Comparison of ENCODE assay signal across 8 mouse cellular contexts in the genomic region with DNA sequence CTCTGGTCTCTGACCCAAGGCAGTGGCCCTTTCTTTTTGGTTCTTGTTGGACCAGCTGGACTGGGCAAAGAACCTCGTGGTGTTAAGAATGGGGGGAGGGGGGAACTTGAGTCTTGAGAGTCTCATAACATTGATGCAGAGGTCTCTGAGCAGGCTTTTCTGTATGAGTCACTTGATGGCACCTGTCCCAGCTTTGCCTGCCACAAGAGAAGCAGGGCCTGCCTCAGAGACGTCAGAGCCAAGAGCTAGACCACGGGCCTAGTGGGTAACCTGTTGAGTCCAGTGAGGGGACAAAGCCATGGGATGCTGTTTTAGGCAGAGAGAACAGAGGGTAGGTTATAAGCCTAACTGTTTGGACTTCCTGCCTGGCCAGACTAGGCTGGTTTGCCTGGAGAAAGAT. TPM values are rescaled to one million over a fixed set of nuclear protein-coding genes. Genes with fewer than 3 reads are reported as not detected.
DNase-seq lines count a peak whose midpoint lies in the region; ATAC-seq and TF ChIP-seq lines count a peak whose summit lies in the region.

No protein-coding gene starts in this region.

- no peak for TF ChIP-seq CTCF in left cerebral cortex, adult 2 months (IDR thresholded peaks at IDR 0.05)

- intact Hi-C loops in left cerebral cortex, adult 2 months (cut with DNase I) = loop anchor here (1.0 to 5.0 kb wide), 2 partner anchors 47 to 98 kb away; no protein-coding TSS in a partner anchor
- intact Hi-C loops in left cerebral cortex, postnatal 25 days (cut with DNase I) = loop anchor here (2.0 kb wide), 1 partner anchor 100 kb away; no protein-coding TSS in a partner anchor

- H3K4me1 ChIP-seq in forebrain, embryonic 12.5 days = peaks cover 72% of the 10 kb centered on the region
- H3K4me1 ChIP-seq in intestine, embryonic 14.5 days (replicated peaks; ENCODE audit: control insufficient read depth, insufficient read depth, low read length) = peaks cover 47% of the 10 kb centered on the region

- peak in 1 of 2 experiments; percentile 40 for DNase-seq in left cerebral cortex, adult 2 months (ENCODE audit: extremely low spot score in 1 of 2, low spot score in 2 of 2)
- no peak for DNase-seq in left cerebral cortex, adult 11 months (ENCODE audit: low spot score)
- DNase-seq in adrenal gland, postnatal 14 days = peak; percentile 72
- no peak for DNase-seq in intestine, embryonic 14.5 days (ENCODE audit: low spot score)
- DNase-seq in lung, postnatal 4 days = peak; percentile 65 to 71
- DNase-seq in left cerebral cortex, postnatal 25 days (ENCODE audit: low spot score in 2 of 2) = no peak
- DNase-seq in testis, postnatal 10 days (ENCODE audit: low spot score) = no peak

- H3K9me3 ChIP-seq in forebrain, embryonic 12.5 days = no peaks in the 10 kb centered on the region
- no peaks in the 10 kb centered on the region for H3K9me3 ChIP-seq in intestine, embryonic 14.5 days (ENCODE audit: control insufficient read depth, low read length)

- peak overlapping the region; percentile 100 for H3K4me2 ChIP-seq in forebrain, embryonic 12.5 days
- H3K4me2 ChIP-seq in intestine, embryonic 14.5 days (ENCODE audit: low read length) = peak overlapping the region; percentile 97

- H3K27me3 ChIP-seq in forebrain, embryonic 12.5 days = no peaks in the 10 kb centered on the region
- H3K27me3 ChIP-seq in intestine, embryonic 14.5 days (replicated peaks; ENCODE audit: control insufficient read depth, insufficient read depth, low read length) = no peaks in the 10 kb centered on the region

- H3K9ac ChIP-seq in forebrain, embryonic 12.5 days = peak overlapping the region; percentile 99
- H3K9ac ChIP-seq in intestine, embryonic 14.5 days (ENCODE audit: low read length) = peak overlapping the region; percentile 90

- H3K27ac ChIP-seq in left cerebral cortex, adult 2 months = peak overlapping the region; percentile 99
- peak overlapping the region; percentile 99 for H3K27ac ChIP-seq in forebrain, embryonic 12.5 days
- peak overlapping the region; percentile 95; the same call in 1 of the 2 replicates for H3K27ac ChIP-seq in intestine, embryonic 14.5 days (ENCODE audit: low read depth)

- peak overlapping the region; percentile 94 for H3K4me3 ChIP-seq in left cerebral cortex, adult 2 months
- peak overlapping the region; percentile 89 for H3K4me3 ChIP-seq in forebrain, embryonic 12.5 days (replicated peaks)
- H3K4me3 ChIP-seq in intestine, embryonic 14.5 days (ENCODE audit: low read depth, low read length) = peak overlapping the region; percentile 97

- peaks cover 54% of the 10 kb centered on the region for H3K36me3 ChIP-seq in forebrain, embryonic 12.5 days (replicated peaks)
- peaks cover 49% of the 10 kb centered on the region for H3K36me3 ChIP-seq in intestine, embryonic 14.5 days (ENCODE audit: control insufficient read depth, insufficient read depth, low read length)

- no peak for ATAC-seq in forebrain, embryonic 12.5 days (ENCODE audit: low FRiP score)
- ATAC-seq in intestine, embryonic 14.5 days (replicated peaks; ENCODE audit: low FRiP score, low TSS enrichment, low read depth) = no peak

- 6% methylated on average over 3 of the region's 3 CpGs for WGBS in forebrain, embryonic 12.5 days
- 1% methylated on average over 3 of the region's 3 CpGs for WGBS in intestine, embryonic 14.5 days

RNA-seq across cellular contexts. Expression of gene Scd2, which starts 1.8 kb away (rescaled TPM):
- total RNA-seq in left cerebral cortex, adult 2 months (2021) = 100 to 1,000 TPM; 580 to 609 TPM
- total RNA-seq in adrenal gland, postnatal 14 days (2021) = 337 and 408 TPM in 2 replicates
- polyA plus RNA-seq in forebrain, embryonic 12.5 days (2016; fragmentation: Nextera tagmentation; extraction: Ambion mirVana) = 470 and 492 TPM in 2 replicates
- 341 and 386 TPM in 2 replicates for polyA plus RNA-seq in intestine, embryonic 14.5 days (2014; fragmentation: Nextera tagmentation; extraction: Ambion mirVana)
- total RNA-seq in left cerebral cortex, postnatal 25 days (2021) = 100 to 1,000 TPM; 585 to 640 TPM

RNA-seq across cellular contexts. Expression of gene Scd4, which starts 37.6 kb away (rescaled TPM):
- 1 to 10 TPM; 2.1 to 2.3 TPM for total RNA-seq in left cerebral cortex, adult 2 months (2021)
- total RNA-seq in adrenal gland, postnatal 14 days (2021) = 2.2 and 2.9 TPM in 2 replicates
- 0.15 and 0.29 TPM in 2 replicates for polyA plus RNA-seq in forebrain, embryonic 12.5 days (2016; fragmentation: Nextera tagmentation; extraction: Ambion mirVana)
- 0.08 and 0.20 TPM in 2 replicates for polyA plus RNA-seq in intestine, embryonic 14.5 days (2014; fragmentation: Nextera tagmentation; extraction: Ambion mirVana)
- 1 to 10 TPM; 2.2 to 2.3 TPM for total RNA-seq in left cerebral cortex, postnatal 25 days (2021)

Comparison
In these comparisons a context has a peak if more than half of its experiments do, and no peak if none do; other contexts are left out.
1. DNase-seq: peak in adrenal gland, postnatal 14 days (single experiment) and lung, postnatal 4 days (2 of 2); none in left cerebral cortex, adult 11 months (single experiment), intestine, embryonic 14.5 days (single experiment), left cerebral cortex, postnatal 25 days (0 of 2) and testis, postnatal 10 days (single experiment).
2. Peak in every context shown above with its lines, with median percentiles within 50 percentile points of each other: H3K27ac ChIP-seq and H3K4me3 ChIP-seq.